Mouse (Mus musculus) MEL (cell line): ENCODE data around the gene C2cd4a.

Source experiments
- BHLHE40 ChIP-seq: IDR thresholded peaks from 2 replicates; pipeline ENCODE4 v1.6.1; 2012; ENCODE audit warnings: low read depth, mild to moderate bottlenecking, inconsistent platforms, low read length, improper control_type of control experiment, borderline replicate concordance
- CTCF ChIP-seq, 3 experiments: IDR thresholded peaks in 2 of 3; conservative IDR thresholded peaks in 1 of 3; 2 replicates each; pipeline ENCODE4 v1.5.1; 2011 to 2012; ENCODE audit warnings: low read length in 3 of 3, low read depth in 2 of 3, mild to moderate bottlenecking in 2 of 3, improper control_type of control experiment in 1 of 3, inconsistent platforms in 1 of 3, mixed read lengths in 1 of 3, moderate library complexity in 1 of 3; ENCODE audit not compliant: control insufficient read depth in 1 of 3, insufficient read depth in 1 of 3, poor library complexity in 1 of 3, severe bottlenecking in 1 of 3
- EP300 ChIP-seq, 2 experiments: IDR thresholded peaks; 2 replicates each; pipeline ENCODE4 v1.6.1; 2011; ENCODE audit warnings: improper control_type of control experiment in 2 of 2, low read length in 2 of 2, low read depth in 1 of 2, mild to moderate bottlenecking in 1 of 2
- ETS1 ChIP-seq: IDR thresholded peaks from 2 replicates; pipeline ENCODE4 v1.6.1; 2012; ENCODE audit warnings: low read depth, mild to moderate bottlenecking, inconsistent platforms, low read length, improper control_type of control experiment, moderate library complexity
- GATA1 ChIP-seq: IDR thresholded peaks from 2 replicates; pipeline ENCODE4 v1.6.1; 2011; ENCODE audit warnings: low read depth, low read length, improper control_type of control experiment
- JUND ChIP-seq: IDR thresholded peaks from 2 replicates; pipeline ENCODE4 v1.6.1; 2011; ENCODE audit warnings: low read depth, mild to moderate bottlenecking, improper control_type of control experiment, low read length
- MAX ChIP-seq: IDR thresholded peaks from 2 replicates; pipeline ENCODE4 v1.6.1; 2011; ENCODE audit warnings: low read length, improper control_type of control experiment
- MYC ChIP-seq: IDR thresholded peaks from 2 replicates; pipeline ENCODE4 v1.6.1; 2011; ENCODE audit warnings: low read depth, mild to moderate bottlenecking, low read length, improper control_type of control experiment, moderate library complexity
- POLR2A ChIP-seq, 2 experiments: IDR thresholded peaks; 2 replicates each; pipeline ENCODE4 v1.6.1; 2011 to 2012; ENCODE audit warnings: low read length in 2 of 2, mild to moderate bottlenecking in 2 of 2, control low read depth in 1 of 2, improper control_type of control experiment in 1 of 2, low read depth in 1 of 2, moderate library complexity in 1 of 2; ENCODE audit not compliant: control insufficient read depth in 1 of 2, insufficient read depth in 1 of 2, poor library complexity in 1 of 2
- POLR2AphosphoS2 ChIP-seq: IDR thresholded peaks from 2 replicates; pipeline ENCODE4 v1.6.1; 2011; ENCODE audit warnings: low read length, improper control_type of control experiment
- SIN3A ChIP-seq: IDR thresholded peaks from 2 replicates; pipeline ENCODE4 v1.6.1; 2012; ENCODE audit warnings: low read length, improper control_type of control experiment, inconsistent platforms
- SMC3 ChIP-seq: IDR thresholded peaks from 2 replicates; pipeline ENCODE4 v1.6.1; 2011; ENCODE audit warnings: low read depth, low read length, improper control_type of control experiment
- ZKSCAN1 ChIP-seq: IDR thresholded peaks from 2 replicates; pipeline ENCODE4 v1.6.1; 2012; ENCODE audit warnings: low read depth, mild to moderate bottlenecking, inconsistent platforms, low read length, improper control_type of control experiment, moderate library complexity

DNA sequence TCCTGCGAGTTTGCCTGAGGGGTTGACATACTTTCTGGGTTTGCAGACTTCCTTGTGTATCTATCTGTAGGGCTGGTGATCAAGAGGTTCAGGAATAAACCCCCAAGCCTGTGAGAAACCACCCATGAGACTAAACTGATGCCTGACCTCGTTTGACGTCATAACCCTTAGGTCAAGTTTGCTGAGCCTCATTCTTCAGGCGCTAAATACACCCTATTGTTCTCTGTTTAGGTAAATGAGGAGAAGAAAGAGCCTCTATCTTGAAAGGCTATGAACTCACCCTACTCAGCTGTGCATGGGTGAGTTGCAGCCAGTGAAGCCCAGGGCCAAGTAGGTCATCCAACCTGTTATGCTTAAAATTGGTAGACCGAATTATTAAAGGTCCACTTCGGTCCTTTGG is 49.3 kb downstream of the C2cd4a start:
- TF ChIP-seq ETS1 (no peak), CTCF (IDR thresholded peaks at IDR 0.05 in 2 of 3, conservative IDR thresholded peaks at IDR 0.05 in 1 of 3; ENCODE audit: control insufficient read depth in 1 of 3, insufficient read depth in 1 of 3, low read depth in 2 of 3, low read length in 3 of 3, poor library complexity in 1 of 3, severe bottlenecking in 1 of 3) (no peak), GATA1 (no peak), POLR2A (IDR thresholded peaks at IDR 0.05; ENCODE audit: control insufficient read depth in 1 of 2, insufficient read depth in 1 of 2, low read depth in 1 of 2, low read length in 2 of 2, poor library complexity in 1 of 2) (no peak), EP300 (IDR thresholded peaks at IDR 0.05; ENCODE audit: low read depth in 1 of 2, low read length in 2 of 2) (no peak), POLR2AphosphoS2 (no peak), SIN3A (no peak), ZKSCAN1 (no peak), SMC3 (no peak), MAX (no peak), BHLHE40 (no peak), MYC (no peak), JUND (no peak)
